Mouse (Mus musculus): ENCODE data around the gene Nans. TPM values are rescaled to one million over a fixed set of nuclear protein-coding genes. Genes with fewer than 3 reads are reported as not detected.
A peak's percentile ranks its signal among the peaks of the same experiment; 100 is the strongest.

Gene Nans
- total and polyA plus RNA-seq, 2 experiments from 2014 or later, result 36.2 to 54.2 TPM

DNA sequence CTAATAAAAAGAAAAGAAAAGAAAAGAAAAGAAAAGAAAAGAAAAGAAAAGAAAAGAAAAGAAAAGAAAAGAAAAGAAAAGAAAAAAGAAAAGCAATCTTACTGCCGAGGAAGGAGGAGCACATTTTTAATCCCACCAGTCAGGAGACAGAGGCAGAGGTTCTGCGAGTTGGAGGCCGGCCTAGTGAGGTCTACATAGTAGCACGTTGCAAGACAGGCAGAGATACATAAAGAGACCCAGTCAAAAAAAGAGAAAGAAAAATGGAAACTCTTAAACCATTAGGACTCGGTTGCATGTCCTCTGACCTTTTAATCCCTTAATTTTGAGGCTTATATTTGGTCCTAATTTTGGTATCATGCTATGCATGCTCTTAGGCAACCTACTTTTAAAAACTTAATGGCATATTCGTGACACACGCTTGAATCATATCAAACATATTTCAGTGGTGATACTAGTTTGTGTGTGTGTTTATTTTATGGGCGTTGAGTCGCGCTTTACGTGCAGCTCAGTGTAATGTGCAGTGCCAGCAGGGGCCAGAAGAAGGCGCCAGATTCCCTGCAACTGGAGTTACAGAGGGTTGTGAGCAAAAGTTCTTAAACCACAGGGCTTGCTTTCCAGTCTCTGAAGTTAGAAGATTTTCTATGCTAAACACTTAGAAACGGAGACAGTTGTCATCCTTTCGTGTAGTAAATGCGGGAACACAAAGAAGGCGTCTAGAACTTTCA, 18.9 kb downstream of the Nans start:
- H3K9me3 ChIP-seq (replicated peaks; ENCODE audit: control insufficient read depth, low read length), result no peaks in the 10 kb centered on the region
- 0 out of 2 replicates have a peak, but pooled peaks cover 7% of the 10 kb centered on the region for H3K4me1 ChIP-seq (ENCODE audit: control insufficient read depth, insufficient read depth)
- H3K36me3 ChIP-seq (replicated peaks; ENCODE audit: control insufficient read depth, insufficient read depth, low read length), result peaks cover 17% of the 10 kb centered on the region
- ATAC-seq (ENCODE audit: insufficient read depth, low read depth) (peak; percentile 34; the same call in 1 of the 2 replicates), DNase-seq (ENCODE audit: low spot score) (peak; percentile 73)
- peak overlapping the region; percentile 60 for H3K4me3 ChIP-seq (ENCODE audit: low read depth, low read length)
- WGBS, result 10% methylated on average over 16 of the region's 16 CpGs
- no peak overlapping the region; the same call in 1 of the 2 replicates for H3K27ac ChIP-seq (ENCODE audit: low read depth)
- H3K9ac ChIP-seq (replicated peaks; ENCODE audit: low read depth, low read length), result no peak overlapping the region
- H3K27me3 ChIP-seq (ENCODE audit: control insufficient read depth, insufficient read depth, low read length), result no peaks in the 10 kb centered on the region
- H3K4me2 ChIP-seq (ENCODE audit: low read depth, low read length), result peak overlapping the region; percentile 96
- no peak for TF ChIP-seq EP300 (IDR thresholded peaks at IDR 0.05; ENCODE audit: low read depth)
- TF ChIP-seq CTCF (IDR thresholded peaks at IDR 0.05; ENCODE audit: low read depth), result peak; percentile 80

- Histone ChIP-seq H3K36me3 (replicated peaks; ENCODE audit: control insufficient read depth, insufficient read depth, low read length) (no peaks in the 10 kb centered on the region), H3K9ac (replicated peaks; ENCODE audit: low read depth, low read length) (no peak overlapping the region), H3K27ac (ENCODE audit: low read depth) (no peak overlapping the region), H3K9me3 (replicated peaks; ENCODE audit: control insufficient read depth, low read length) (peaks cover 3% of the 10 kb centered on the region; the same call in 1 of the 2 replicates), H3K4me3 (ENCODE audit: low read depth, low read length) (no peak overlapping the region), H3K4me2 (ENCODE audit: low read depth, low read length) (peak overlapping the region; percentile 14; the same call in 1 of the 2 replicates), H3K4me1 (ENCODE audit: control insufficient read depth, insufficient read depth) (peaks cover 6% of the 10 kb centered on the region), H3K27me3 (ENCODE audit: control insufficient read depth, insufficient read depth, low read length) (peaks cover 9% of the 10 kb centered on the region; the same call in 1 of the 2 replicates)
- DNase-seq (ENCODE audit: low spot score) (peak; percentile 77), ATAC-seq (ENCODE audit: insufficient read depth, low read depth) (peak; percentile 96)
- no peak for TF ChIP-seq EP300 (IDR thresholded peaks at IDR 0.05; ENCODE audit: low read depth)
- TF ChIP-seq CTCF (IDR thresholded peaks at IDR 0.05; ENCODE audit: low read depth), result no peak
- 48% methylated on average over 2 of the region's 2 CpGs for WGBS
Observed at GRCm38 (mm10) chr4:46520491-46520890, 31.4 kb downstream of the Nans start.

- peaks cover 3% of the 10 kb centered on the region; the same call in 1 of the 2 replicates for H3K9me3 ChIP-seq (replicated peaks; ENCODE audit: control insufficient read depth, low read length)
- DNase-seq (ENCODE audit: low spot score) (no peak), ATAC-seq (ENCODE audit: insufficient read depth, low read depth) (no peak)
- H3K4me1 ChIP-seq (ENCODE audit: control insufficient read depth, insufficient read depth), result peaks cover 6% of the 10 kb centered on the region
- no peak overlapping the region for H3K4me2 ChIP-seq (ENCODE audit: low read depth, low read length)
- H3K4me3 ChIP-seq (ENCODE audit: low read depth, low read length), result no peak overlapping the region
- 25% methylated on average over 10 of the region's 10 CpGs for WGBS
- no peak overlapping the region for H3K9ac ChIP-seq (replicated peaks; ENCODE audit: low read depth, low read length)
- no peak for TF ChIP-seq CTCF (IDR thresholded peaks at IDR 0.05; ENCODE audit: low read depth)
- no peak for TF ChIP-seq EP300 (IDR thresholded peaks at IDR 0.05; ENCODE audit: low read depth)
- H3K36me3 ChIP-seq (replicated peaks; ENCODE audit: control insufficient read depth, insufficient read depth, low read length), result no peaks in the 10 kb centered on the region
- no peak overlapping the region for H3K27ac ChIP-seq (ENCODE audit: low read depth)
- H3K27me3 ChIP-seq (ENCODE audit: control insufficient read depth, insufficient read depth, low read length), result peaks cover 9% of the 10 kb centered on the region; the same call in 1 of the 2 replicates
Observed at GRCm38 (mm10) chr4:46521457-46521856, 32.4 kb downstream of the Nans start.

DNA sequence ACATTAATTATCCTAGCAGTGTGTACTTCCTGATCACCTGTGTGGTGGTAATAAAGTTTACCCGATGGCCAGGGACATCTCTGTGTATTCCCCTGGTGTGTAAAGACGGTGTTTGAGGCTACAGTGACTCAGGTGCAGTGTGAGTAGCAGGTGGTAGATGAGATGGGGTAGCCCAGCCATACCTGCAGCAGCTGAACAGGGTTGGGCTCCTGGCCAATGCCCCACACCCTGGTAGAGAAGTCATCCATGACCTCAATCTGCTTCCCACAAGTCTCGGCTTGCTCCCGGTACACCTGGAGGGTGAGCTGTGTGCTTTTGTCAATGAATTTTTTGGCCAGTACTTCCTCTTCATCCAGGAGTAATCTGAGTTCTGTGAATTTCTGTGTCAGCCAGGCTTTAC, 34.3 kb downstream of the Nans start:
- WGBS, result 87% methylated on average over 4 of the region's 4 CpGs

GRCm38 (mm10) chr4:46526226-46526625, 37.2 kb downstream of the Nans start:
- peaks cover 16% of the 10 kb centered on the region for H3K27me3 ChIP-seq (ENCODE audit: control insufficient read depth, insufficient read depth, low read length)
- TF ChIP-seq EP300 (IDR thresholded peaks at IDR 0.05; ENCODE audit: low read depth) (no peak), CTCF (IDR thresholded peaks at IDR 0.05; ENCODE audit: low read depth) (no peak)
- H3K9ac ChIP-seq (replicated peaks; ENCODE audit: low read depth, low read length), result no peak overlapping the region
- H3K4me2 ChIP-seq (ENCODE audit: low read depth, low read length), result no peak overlapping the region
- WGBS, result 82% methylated on average over 3 of the region's 3 CpGs
- H3K36me3 ChIP-seq (replicated peaks; ENCODE audit: control insufficient read depth, insufficient read depth, low read length), result no peaks in the 10 kb centered on the region
- H3K27ac ChIP-seq (ENCODE audit: low read depth), result no peak overlapping the region
- H3K4me1 ChIP-seq (ENCODE audit: control insufficient read depth, insufficient read depth), result peaks cover 5% of the 10 kb centered on the region
- H3K9me3 ChIP-seq (replicated peaks; ENCODE audit: control insufficient read depth, low read length), result peaks cover 3% of the 10 kb centered on the region; the same call in 1 of the 2 replicates
- DNase-seq (ENCODE audit: low spot score) (no peak), ATAC-seq (ENCODE audit: insufficient read depth, low read depth) (no peak)
- no peak overlapping the region for H3K4me3 ChIP-seq (ENCODE audit: low read depth, low read length)

More for the DNA sequence above, 34.3 kb downstream of the Nans start:
- H3K9me3 ChIP-seq (replicated peaks; ENCODE audit: control insufficient read depth, low read length), result peaks cover 3% of the 10 kb centered on the region; the same call in 1 of the 2 replicates
- H3K27me3 ChIP-seq (ENCODE audit: control insufficient read depth, insufficient read depth, low read length), result peaks cover 9% of the 10 kb centered on the region; the same call in 1 of the 2 replicates
- no peak overlapping the region for H3K4me3 ChIP-seq (ENCODE audit: low read depth, low read length)
- peaks cover 11% of the 10 kb centered on the region for H3K4me1 ChIP-seq (ENCODE audit: control insufficient read depth, insufficient read depth)
- DNase-seq (ENCODE audit: low spot score) (no peak), ATAC-seq (ENCODE audit: insufficient read depth, low read depth) (no peak)
- no peak for TF ChIP-seq EP300 (IDR thresholded peaks at IDR 0.05; ENCODE audit: low read depth)
- TF ChIP-seq CTCF (IDR thresholded peaks at IDR 0.05; ENCODE audit: low read depth), result no peak
- H3K4me2 ChIP-seq (ENCODE audit: low read depth, low read length), result no peak overlapping the region
- H3K27ac ChIP-seq (ENCODE audit: low read depth), result no peak overlapping the region
- H3K36me3 ChIP-seq (replicated peaks; ENCODE audit: control insufficient read depth, insufficient read depth, low read length), result no peaks in the 10 kb centered on the region
- H3K9ac ChIP-seq (replicated peaks; ENCODE audit: low read depth, low read length), result no peak overlapping the region
